Comparison of ENCODE assay signal across 19 mouse cellular contexts in the genomic region with DNA sequence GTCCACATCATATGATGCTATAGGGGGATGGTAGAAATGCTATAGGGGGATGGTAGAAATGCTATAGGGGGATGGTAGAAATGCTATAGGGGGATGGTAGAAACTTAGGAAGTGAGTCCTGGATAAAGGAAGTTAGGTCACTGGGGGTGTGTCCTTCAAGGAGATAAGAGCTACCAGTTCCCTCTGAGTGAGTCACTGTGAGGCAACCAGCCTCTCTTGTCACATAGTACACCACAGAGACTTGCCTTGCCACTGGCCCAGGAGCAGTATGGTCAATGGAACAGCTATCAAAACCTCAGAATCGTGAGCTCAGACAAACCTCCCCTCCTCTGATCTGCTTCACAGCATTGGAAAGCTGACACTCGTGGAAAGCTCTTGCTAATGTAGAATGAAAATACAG. TPM values are rescaled to one million over a fixed set of nuclear protein-coding genes. Genes with fewer than 3 reads are reported as not detected.
DNase-seq lines count a peak whose midpoint lies in the region; ATAC-seq and TF ChIP-seq lines count a peak whose summit lies in the region.
"Had no signal": no experiment of that assay in that cellular context is flagged by ENCODE, and none has a peak within 500 bp of the region (broad histone marks: within the 10 kb centered on the region; RNA-seq: fewer than 3 reads in every experiment).

No protein-coding gene starts in this region.

- H3K27me3 ChIP-seq in G1E (ENCODE audit: insufficient read depth, low read length): peaks cover 10% of the 10 kb centered on the region; the same call in 1 of the 2 replicates
- no peaks in the 10 kb centered on the region for H3K27me3 ChIP-seq in liver, embryonic 14.5 days (ENCODE audit: control insufficient read depth, insufficient read depth, low read length)
- no peaks in the 10 kb centered on the region for H3K27me3 ChIP-seq in kidney, embryonic 14.5 days (ENCODE audit: control insufficient read depth, insufficient read depth, low read length)
- H3K27me3 ChIP-seq: embryonic facial prominence, embryonic 15.5 days; forebrain, embryonic 12.5 days; limb, embryonic 13.5 days had no signal

- H3K4me2 ChIP-seq in liver, embryonic 14.5 days (ENCODE audit: low read depth): no peak overlapping the region
- no peak overlapping the region for H3K4me2 ChIP-seq in kidney, embryonic 14.5 days (replicated peaks; ENCODE audit: low read depth, low read length)
- H3K4me2 ChIP-seq: embryonic facial prominence, embryonic 15.5 days; forebrain, embryonic 12.5 days; limb, embryonic 13.5 days; lung, embryonic 14.5 days had no signal

- no peaks in the 10 kb centered on the region for H3K36me3 ChIP-seq in G1E (replicated peaks)
- H3K36me3 ChIP-seq in liver, embryonic 14.5 days (replicated peaks; ENCODE audit: control insufficient read depth, insufficient read depth, low read depth): no peaks in the 10 kb centered on the region
- no peaks in the 10 kb centered on the region for H3K36me3 ChIP-seq in kidney, embryonic 14.5 days (ENCODE audit: control insufficient read depth, insufficient read depth, low read length)
- H3K36me3 ChIP-seq: embryonic facial prominence, embryonic 15.5 days; forebrain, embryonic 12.5 days; limb, embryonic 13.5 days had no signal

- intact Hi-C loops in left cerebral cortex, postnatal 25 days (cut with DNase I): no loop called here

- H3K4me1 ChIP-seq in G1E (ENCODE audit: insufficient read depth, low read depth, low read length): peaks cover 5% of the 10 kb centered on the region; the same call in 1 of the 2 replicates
- H3K4me1 ChIP-seq in liver, embryonic 14.5 days (replicated peaks; ENCODE audit: control insufficient read depth in 2 of 2, insufficient read depth in 2 of 2, low read length in 1 of 2): peaks cover 0 to 2% of the 10 kb centered on the region in 2 experiments; a peak in 2 of 4 replicates
- H3K4me1 ChIP-seq in kidney, embryonic 14.5 days (ENCODE audit: control insufficient read depth, insufficient read depth, low read length): no peaks in the 10 kb centered on the region
- H3K4me1 ChIP-seq: embryonic facial prominence, embryonic 15.5 days; forebrain, embryonic 12.5 days; limb, embryonic 13.5 days had no signal

- H3K4me3 ChIP-seq in G1E (ENCODE audit: low read depth, low read length): no peak overlapping the region
- H3K4me3 ChIP-seq in liver, embryonic 14.5 days (ENCODE audit: insufficient read depth in 1 of 2, low read depth in 2 of 2, low read length in 2 of 2): no peak overlapping the region
- H3K4me3 ChIP-seq in kidney, embryonic 14.5 days (ENCODE audit: low read length): no peak overlapping the region
- H3K4me3 ChIP-seq: embryonic facial prominence, embryonic 15.5 days; forebrain, embryonic 12.5 days; limb, embryonic 13.5 days had no signal

- TF ChIP-seq CTCF in G1E (IDR thresholded peaks at IDR 0.05; ENCODE audit: low read depth, low read length): no peak
- TF ChIP-seq CTCF in liver, embryonic 14.5 days (IDR thresholded peaks at IDR 0.05; ENCODE audit: low read depth): no peak

- no peak overlapping the region for H3K27ac ChIP-seq in liver, embryonic 14.5 days
- H3K27ac ChIP-seq in kidney, embryonic 14.5 days (ENCODE audit: low read depth, low read length): no peak overlapping the region
- H3K27ac ChIP-seq: embryonic facial prominence, embryonic 15.5 days; forebrain, embryonic 12.5 days; limb, embryonic 13.5 days had no signal

- 39% methylated on average over 2 of the region's 2 CpGs for WGBS in liver, embryonic 14.5 days (ENCODE audit: insufficient replicate concordance)
- 64% methylated on average over 2 of the region's 2 CpGs for WGBS in kidney, embryonic 14.5 days

- no peak for TF ChIP-seq EP300 in liver, embryonic 14.5 days (IDR thresholded peaks at IDR 0.05; ENCODE audit: low read depth)

- H3K9ac ChIP-seq in liver, embryonic 14.5 days (replicated peaks): no peak overlapping the region
- no peak overlapping the region for H3K9ac ChIP-seq in kidney, embryonic 14.5 days (ENCODE audit: low read depth, low read length)
- H3K9ac ChIP-seq: embryonic facial prominence, embryonic 15.5 days; forebrain, embryonic 12.5 days; limb, embryonic 13.5 days; lung, embryonic 14.5 days had no signal

- peak; percentile 70 for ATAC-seq in G1E (ENCODE audit: extremely low read depth, insufficient number of reproducible peaks, low FRiP score, poor library complexity, severe bottlenecking)
- ATAC-seq in granulocyte monocyte progenitor cell, adult 5-6 weeks (replicated peaks; ENCODE audit: poor library complexity, severe bottlenecking): peak; percentile 94
- peak; percentile 55; the same call in 1 of the 2 replicates for ATAC-seq in liver, embryonic 14.5 days (ENCODE audit: insufficient read depth)
- ATAC-seq in monocyte, adult 5-6 weeks (replicated peaks; ENCODE audit: insufficient number of reproducible peaks, low FRiP score, low TSS enrichment, poor library complexity, severe bottlenecking): peak; percentile 76
- ATAC-seq in kidney, embryonic 14.5 days (ENCODE audit: low FRiP score, low TSS enrichment): no peak
- ATAC-seq: midbrain, embryonic 16.5 days had no signal

- no peaks in the 10 kb centered on the region for H3K9me3 ChIP-seq in G1E (replicated peaks)
- H3K9me3 ChIP-seq in liver, embryonic 14.5 days (ENCODE audit: control insufficient read depth, low read length): no peaks in the 10 kb centered on the region
- no peaks in the 10 kb centered on the region for H3K9me3 ChIP-seq in kidney, embryonic 14.5 days (ENCODE audit: control insufficient read depth, low read length)
- H3K9me3 ChIP-seq: embryonic facial prominence, embryonic 15.5 days; forebrain, embryonic 12.5 days; limb, embryonic 13.5 days had no signal

- DNase-seq in G1E (ENCODE audit: low spot score): no peak
- peak in 1 of 3 experiments; percentile 24 for DNase-seq in liver, embryonic 14.5 days (ENCODE audit: low read depth in 3 of 3, low spot score in 3 of 3)
- no peak for DNase-seq in left cerebral cortex, postnatal 25 days (ENCODE audit: low spot score in 2 of 2)
- no peak for DNase-seq in lung, postnatal 10 days
- DNase-seq: adrenal gland, postnatal 14 days; cerebellum, adult 11-12 months; cerebellum, postnatal 14 days; kidney, adult 8-10 months; kidney, postnatal 36 days; lung, embryonic 14.5 days; right cerebral cortex, postnatal 25 days; thymus, adult 18-20 months had no signal

RNA-seq across cellular contexts. Expression of a gene that starts 34.3 kb away (rescaled TPM):
- total RNA-seq in G1E (2014; fragmentation: Nextera tagmentation): 20.0 and 29.9 TPM in 2 replicates
- total RNA-seq in G1E (2017): 8.5 and 12.2 TPM in 2 replicates
- polyA plus RNA-seq in G1E (2012): 3.1 and 6.5 TPM in 2 replicates
- 14.2 and 34.4 TPM in 2 replicates for total RNA-seq in granulocyte monocyte progenitor cell, adult 5-6 weeks (2014; fragmentation: Nextera tagmentation)
- total RNA-seq in granulocyte monocyte progenitor cell, adult 5-6 weeks (2017): 18.0 and 31.4 TPM in 2 replicates
- polyA plus RNA-seq in liver, embryonic 14.5 days (2012; rRNA removed): 7.3 and 9.9 TPM in 2 replicates
- 14.2 and 15.8 TPM in 2 replicates for polyA plus RNA-seq in liver, embryonic 14.5 days (2014; fragmentation: Nextera tagmentation; extraction: Ambion mirVana)
- 9.3 to 26.2 TPM (median 25.2 TPM) in 3 replicates for total RNA-seq in monocyte, adult 5-6 weeks (2017)
- total RNA-seq in left cerebral cortex, postnatal 25 days (2021): 1 to 10 TPM; 6.6 to 9.4 TPM
- 33.0 and 35.3 TPM in 2 replicates for polyA plus RNA-seq in kidney, embryonic 14.5 days (2014; fragmentation: Nextera tagmentation; extraction: Ambion mirVana)

RNA-seq across cellular contexts. Expression of a gene that starts 38.7 kb away (rescaled TPM):
- total RNA-seq in G1E (2014; fragmentation: Nextera tagmentation): 18.6 and 21.1 TPM in 2 replicates
- total RNA-seq in G1E (2017): 23.0 and 25.0 TPM in 2 replicates
- 9.6 and 10.1 TPM in 2 replicates for polyA plus RNA-seq in G1E (2012)
- 15.0 and 29.7 TPM in 2 replicates for total RNA-seq in granulocyte monocyte progenitor cell, adult 5-6 weeks (2014; fragmentation: Nextera tagmentation)
- 10.3 and 12.7 TPM in 2 replicates for total RNA-seq in granulocyte monocyte progenitor cell, adult 5-6 weeks (2017)
- polyA plus RNA-seq in liver, embryonic 14.5 days (2012; rRNA removed): 5.8 and 6.1 TPM in 2 replicates
- 9.6 and 9.9 TPM in 2 replicates for polyA plus RNA-seq in liver, embryonic 14.5 days (2014; fragmentation: Nextera tagmentation; extraction: Ambion mirVana)
- 9.7 to 15.5 TPM (median 11.2 TPM) in 3 replicates for total RNA-seq in monocyte, adult 5-6 weeks (2017)
- total RNA-seq in left cerebral cortex, postnatal 25 days (2021): 10 to 100 TPM; 31.5 to 32.2 TPM
- 41.3 and 55.5 TPM in 2 replicates for polyA plus RNA-seq in kidney, embryonic 14.5 days (2014; fragmentation: Nextera tagmentation; extraction: Ambion mirVana)

RNA-seq across cellular contexts. Expression of a gene that starts 46.2 kb away (rescaled TPM):
- 0.29 TPM in 1 of 2 replicates, not detected in the other for total RNA-seq in G1E (2014; fragmentation: Nextera tagmentation)
- total RNA-seq in G1E (2017): 0.23 and 0.44 TPM in 2 replicates
- not detected in 2 replicates for polyA plus RNA-seq in G1E (2012)
- total RNA-seq in granulocyte monocyte progenitor cell, adult 5-6 weeks (2014; fragmentation: Nextera tagmentation): not detected in 2 replicates
- not detected in 2 replicates for total RNA-seq in granulocyte monocyte progenitor cell, adult 5-6 weeks (2017)
- 0.03 and 0.04 TPM in 2 replicates for polyA plus RNA-seq in liver, embryonic 14.5 days (2012; rRNA removed)
- polyA plus RNA-seq in liver, embryonic 14.5 days (2014; fragmentation: Nextera tagmentation; extraction: Ambion mirVana): 0.11 and 0.33 TPM in 2 replicates
- total RNA-seq in monocyte, adult 5-6 weeks (2017): not detected in 3 replicates
- 1 to 10 TPM in 1 of 2 experiments, under 1 TPM in 1; 0.66 to 1.5 TPM for total RNA-seq in left cerebral cortex, postnatal 25 days (2021)
- 1.4 and 1.8 TPM in 2 replicates for polyA plus RNA-seq in kidney, embryonic 14.5 days (2014; fragmentation: Nextera tagmentation; extraction: Ambion mirVana)
- total RNA-seq: adrenal gland, postnatal 14 days had no signal
